Mouse (Mus musculus) liver, postnatal 0 days (tissue): ENCODE data around the gene Hoxb6.

Source experiments
- CTCF ChIP-seq: sonication (generic); IDR thresholded peaks from 2 replicates; pipeline ENCODE4 v1.5.1; 2016; ENCODE audit warnings: antibody characterized with exemption, low read depth
- EP300 ChIP-seq: IDR thresholded peaks from 2 replicates; pipeline ENCODE4 v1.6.1; 2016; ENCODE audit warnings: antibody characterized with exemption, low read depth, mild to moderate bottlenecking

- TF ChIP-seq CTCF (no peak), EP300 (no peak)
Observed at GRCm38 (mm10) chr11:96345220-96345892, 53.1 kb downstream of the Hoxb6 start.
